Mouse (Mus musculus) inflammation-experienced regulatory T-cells, adult 6 months (primary cell): ENCODE results near the gene H2-Eb1. TPM values are rescaled to one million over a fixed set of nuclear protein-coding genes. Genes with fewer than 3 reads are reported as not detected.
"Not testable (repeated sequence)": the region's sequence is repeated elsewhere in the genome, so short reads cannot be mapped to it uniquely, and the experiment has no call there.

ENCODE experiments used
- ATAC-seq: one replicate; pipeline ENCODE4 v1.8.0; 2017
- polyA plus RNA-seq, 3 experiments: library from polyadenylated mRNA; unstranded; fragments of 100-300 nt; shearing (Covaris generic); gene quantifications; one replicate each; pipeline ENCODE4 v1.2.1; 2017

H2-Eb1 gene
- polyA plus RNA-seq, 3 experiments from 2014 or later, result 15.0 to 67.6 (median 57.7) TPM

- peak; percentile 51 for ATAC-seq
These were observed 14.1 kb upstream of the H2-Eb1 start for GRCm38 (mm10) chr17:34291609-34292008.

- no peak for ATAC-seq
These were observed 13.1 kb upstream of the H2-Eb1 start for GRCm38 (mm10) chr17:34292570-34292969.

GRCm38 (mm10) chr17:34293533-34293932, 12.1 kb upstream of the H2-Eb1 start:
- no peak for ATAC-seq

- ATAC-seq, result no peak
These were observed 11.4 kb upstream of the H2-Eb1 start for GRCm38 (mm10) chr17:34294249-34294648.

GRCm38 (mm10) chr17:34295307-34295706, 10.4 kb upstream of the H2-Eb1 start:
- ATAC-seq, result no peak

- peak; percentile 89 for ATAC-seq
These were observed 9.5 kb upstream of the H2-Eb1 start for GRCm38 (mm10) chr17:34295891-34296794.

GRCm38 (mm10) chr17:34299356-34299755, 6.3 kb upstream of the H2-Eb1 start:
- ATAC-seq, result no peak

GRCm38 (mm10) chr17:34300071-34300470, 5.6 kb upstream of the H2-Eb1 start:
- ATAC-seq, result no peak

- no peak for ATAC-seq
These were observed 4.7 kb upstream of the H2-Eb1 start for GRCm38 (mm10) chr17:34300691-34301566.

GRCm38 (mm10) chr17:34301670-34302190, 3.9 kb upstream of the H2-Eb1 start:
- no peak for ATAC-seq

- ATAC-seq, result no peak
These were observed 1.9 kb upstream of the H2-Eb1 start for GRCm38 (mm10) chr17:34303789-34304188.

- peak; percentile 76 for ATAC-seq
These were observed 916 bp upstream of the H2-Eb1 start for GRCm38 (mm10) chr17:34304751-34305150.

- no peak for ATAC-seq
These were observed 740 bp downstream of the H2-Eb1 start for GRCm38 (mm10) chr17:34306407-34306806.

GRCm38 (mm10) chr17:34307216-34307615, 1.5 kb downstream of the H2-Eb1 start:
- ATAC-seq, result no peak

- no peak for ATAC-seq
These were observed 2.5 kb downstream of the H2-Eb1 start for GRCm38 (mm10) chr17:34308161-34308560.

- ATAC-seq, result no peak
These were observed 3.6 kb downstream of the H2-Eb1 start for GRCm38 (mm10) chr17:34309225-34309624.

GRCm38 (mm10) chr17:34309683-34310385, 4.2 kb downstream of the H2-Eb1 start:
- ATAC-seq, result no peak

GRCm38 (mm10) chr17:34310526-34310925, 4.9 kb downstream of the H2-Eb1 start:
- not testable (repeated sequence) for ATAC-seq

- no peak for ATAC-seq
These were observed 6.5 kb downstream of the H2-Eb1 start for GRCm38 (mm10) chr17:34312185-34312584.

GRCm38 (mm10) chr17:34313393-34313792, 7.7 kb downstream of the H2-Eb1 start:
- peak; percentile 61 for ATAC-seq

GRCm38 (mm10) chr17:34314286-34314685, 8.6 kb downstream of the H2-Eb1 start:
- ATAC-seq, result no peak

- ATAC-seq, result no peak
These were observed 9.8 kb downstream of the H2-Eb1 start for GRCm38 (mm10) chr17:34315512-34315911.
